Mouse (Mus musculus): Measurements from ENCODE around the gene Tusc2. TPM values are rescaled to one million over a fixed set of nuclear protein-coding genes. Genes with fewer than 3 reads are reported as not detected.

Tusc2 gene
- polyA plus RNA-seq, 1 experiment from 2014 or later: 35.9 TPM

DNA sequence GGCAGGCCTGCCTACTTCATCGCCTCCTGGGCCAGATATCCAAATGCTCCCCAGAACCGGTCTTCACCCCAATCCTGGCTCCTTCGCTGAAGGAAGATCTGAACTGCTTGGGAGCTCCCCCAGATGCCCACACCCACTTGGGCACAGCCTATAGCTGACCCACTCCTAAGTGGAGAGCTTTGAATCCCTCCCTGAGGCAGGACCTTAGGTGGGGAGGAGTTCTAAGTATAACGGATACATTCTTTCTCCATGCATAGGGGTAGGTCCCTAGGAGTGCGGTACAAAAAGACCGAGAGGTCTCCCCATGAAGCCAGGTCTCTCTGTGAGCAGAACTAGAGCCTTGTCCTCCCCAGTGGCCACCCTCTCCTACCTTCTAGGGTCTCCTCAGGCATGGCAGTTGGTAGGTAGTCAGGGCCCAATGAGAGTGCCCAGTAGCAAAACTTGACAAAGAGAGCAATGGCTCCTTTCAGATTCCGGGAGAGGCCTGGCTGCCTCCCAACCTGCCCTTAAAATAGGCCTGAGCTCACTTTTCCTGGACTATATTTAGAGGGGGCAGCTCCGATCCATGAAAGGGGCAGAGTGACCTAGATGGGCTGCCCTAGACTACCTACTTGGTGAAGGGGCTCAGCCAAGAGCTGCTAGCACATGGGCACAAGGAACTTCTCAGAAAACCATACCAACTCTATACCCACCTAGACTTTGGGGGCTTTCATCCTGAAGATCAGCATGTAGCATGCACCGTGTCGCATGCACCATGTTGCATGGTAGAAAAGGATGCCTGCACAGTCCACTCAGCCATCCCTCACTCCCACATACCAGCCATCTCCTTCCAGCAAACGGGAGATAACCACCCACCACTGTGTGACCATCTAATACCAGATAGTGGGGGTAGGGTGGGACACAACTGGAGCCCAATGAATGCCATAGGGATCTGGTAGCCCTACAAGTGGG, 33.8 kb downstream of the Tusc2 start:
- no peak overlapping the region for H3K9ac ChIP-seq
- H3K4me2 ChIP-seq: no peak overlapping the region
- no peak overlapping the region for H3K27ac ChIP-seq
- no peaks in the 10 kb centered on the region for H3K27me3 ChIP-seq
- whole genome bisulfite sequencing: 91% methylated on average over 11 of the region's 11 CpGs
- H3K9me3 ChIP-seq: no peaks in the 10 kb centered on the region
- no peak for ATAC-seq (ENCODE audit: insufficient number of reproducible peaks, insufficient read depth, low FRiP score, low TSS enrichment, low read depth)
- no peak overlapping the region for H3K4me3 ChIP-seq
- peaks cover 6% of the 10 kb centered on the region; the same call in 1 of the 2 replicates for H3K4me1 ChIP-seq
- peaks cover 33% of the 10 kb centered on the region for H3K36me3 ChIP-seq

DNA sequence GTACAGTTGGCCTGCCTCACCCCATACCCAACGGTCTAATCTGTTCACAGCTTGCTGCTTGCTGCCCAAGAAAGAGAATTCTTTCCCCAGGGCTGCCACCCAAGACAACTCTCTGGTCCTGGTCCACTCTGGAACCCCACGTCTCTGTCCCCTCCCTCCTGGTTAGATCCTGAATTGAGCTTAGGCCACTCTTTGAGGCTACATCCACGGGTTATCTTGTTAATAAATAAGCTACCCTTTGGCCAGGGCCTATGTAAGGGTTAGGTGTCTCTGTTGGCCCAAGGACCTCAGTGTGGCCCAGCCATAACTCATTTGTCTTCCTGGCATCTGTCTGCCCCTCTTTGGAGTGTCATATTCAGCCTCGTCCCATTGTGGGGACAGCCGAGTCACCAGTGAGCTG, 35.3 kb downstream of the Tusc2 start:
- H3K9me3 ChIP-seq: no peaks in the 10 kb centered on the region
- 84% methylated on average over 5 of the region's 5 CpGs for WGBS
- H3K9ac ChIP-seq: no peak overlapping the region

DNA sequence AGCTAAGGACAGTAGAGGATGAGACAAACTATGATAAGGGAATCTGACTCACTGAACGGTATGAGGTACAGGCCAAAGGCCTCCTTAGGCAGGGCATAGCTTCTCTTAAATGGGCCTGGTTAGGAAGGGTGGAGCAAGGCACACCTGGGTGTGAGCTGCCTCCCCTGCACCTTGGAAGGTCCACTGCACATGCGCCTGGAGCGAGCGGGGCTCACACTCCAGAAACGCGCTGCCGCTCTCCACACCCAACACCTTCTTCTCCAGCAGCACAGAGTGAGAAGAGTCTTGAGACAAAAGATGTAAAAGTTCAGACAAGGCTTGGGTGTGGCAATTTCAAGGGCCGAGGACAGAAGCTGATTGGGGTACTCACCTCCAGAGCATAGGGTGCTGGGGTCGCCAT, 36.4 kb downstream of the Tusc2 start:
- ATAC-seq (ENCODE audit: insufficient number of reproducible peaks, insufficient read depth, low FRiP score, low TSS enrichment, low read depth): no peak
- Histone ChIP-seq H3K9me3 (no peaks in the 10 kb centered on the region), H3K36me3 (peaks cover 9% of the 10 kb centered on the region), H3K9ac (no peak overlapping the region), H3K4me2 (no peak overlapping the region), H3K4me1 (peaks cover 27% of the 10 kb centered on the region), H3K27ac (no peak overlapping the region), H3K4me3 (no peak overlapping the region), H3K27me3 (no peaks in the 10 kb centered on the region)
- WGBS: 89% methylated on average over 9 of the region's 9 CpGs

More for the DNA sequence above, 35.3 kb downstream of the Tusc2 start:
- H3K4me2 ChIP-seq: no peak overlapping the region
- no peak for ATAC-seq (ENCODE audit: insufficient number of reproducible peaks, insufficient read depth, low FRiP score, low TSS enrichment, low read depth)
- no peak overlapping the region for H3K27ac ChIP-seq
- peaks cover 19% of the 10 kb centered on the region for H3K36me3 ChIP-seq
- H3K4me1 ChIP-seq: peaks cover 17% of the 10 kb centered on the region
- H3K4me3 ChIP-seq: no peak overlapping the region
- H3K27me3 ChIP-seq: no peaks in the 10 kb centered on the region

DNA sequence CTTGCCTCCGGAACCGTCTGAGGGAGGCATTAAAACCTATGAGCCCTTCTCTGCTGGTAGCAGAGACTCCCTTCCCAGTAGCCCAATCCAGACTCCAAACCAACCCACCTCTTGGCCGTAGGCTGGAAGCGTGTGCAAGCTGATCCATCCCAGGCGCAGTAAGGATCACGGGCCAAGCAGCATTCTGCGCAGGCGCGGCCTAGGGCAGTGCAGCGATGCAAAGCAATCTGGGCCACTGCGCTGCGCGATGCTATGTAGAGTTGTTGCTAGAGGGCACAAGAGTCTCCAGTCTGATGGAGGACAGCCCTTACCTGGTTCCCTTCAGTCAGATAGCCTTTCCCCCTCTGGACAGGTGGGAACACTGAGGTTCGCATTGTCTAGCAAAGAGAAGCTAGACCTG, 36.8 kb downstream of the Tusc2 start:
- no peak for ATAC-seq (ENCODE audit: insufficient number of reproducible peaks, insufficient read depth, low FRiP score, low TSS enrichment, low read depth)

DNA sequence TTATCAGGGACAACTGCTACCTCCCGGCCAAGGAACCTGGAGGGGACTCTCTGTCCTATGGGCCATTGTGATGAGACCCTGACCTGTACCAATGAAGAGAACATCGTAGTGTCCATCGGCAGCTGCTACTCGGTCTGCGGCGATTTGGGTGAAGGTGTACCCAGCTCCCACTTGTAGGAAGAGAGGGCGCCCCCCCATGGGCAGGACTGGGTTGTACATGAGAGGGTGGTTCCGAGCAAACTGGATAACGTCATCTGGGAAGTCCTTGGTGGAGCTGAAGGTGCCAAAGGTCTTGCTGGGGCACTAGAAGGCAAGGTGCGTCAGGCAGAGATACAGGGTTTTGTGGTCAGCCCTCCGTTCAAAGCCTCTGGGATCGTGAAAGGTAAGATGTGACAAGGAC, 37.7 kb downstream of the Tusc2 start:
- H3K4me2 ChIP-seq: no peak overlapping the region
- no peak overlapping the region for H3K4me3 ChIP-seq
- H3K9me3 ChIP-seq: no peaks in the 10 kb centered on the region
- no peak overlapping the region for H3K27ac ChIP-seq
- peaks cover 40% of the 10 kb centered on the region for H3K4me1 ChIP-seq
- ATAC-seq (ENCODE audit: insufficient number of reproducible peaks, insufficient read depth, low FRiP score, low TSS enrichment, low read depth): no peak
- WGBS: 81% methylated on average over 12 of the region's 12 CpGs
- H3K9ac ChIP-seq: no peak overlapping the region
- H3K36me3 ChIP-seq: peaks cover 2% of the 10 kb centered on the region; the same call in 1 of the 2 replicates
- no peaks in the 10 kb centered on the region for H3K27me3 ChIP-seq

More for the DNA sequence above, 36.8 kb downstream of the Tusc2 start:
- H3K9ac ChIP-seq: no peak overlapping the region
- H3K36me3 ChIP-seq: peaks cover 5% of the 10 kb centered on the region; the same call in 1 of the 2 replicates
- H3K27me3 ChIP-seq: no peaks in the 10 kb centered on the region
- peaks cover 31% of the 10 kb centered on the region for H3K4me1 ChIP-seq
- no peak overlapping the region for H3K4me2 ChIP-seq
- no peak overlapping the region for H3K4me3 ChIP-seq
- H3K27ac ChIP-seq: no peak overlapping the region
- H3K9me3 ChIP-seq: no peaks in the 10 kb centered on the region
- WGBS: 71% methylated on average over 14 of the region's 14 CpGs

DNA sequence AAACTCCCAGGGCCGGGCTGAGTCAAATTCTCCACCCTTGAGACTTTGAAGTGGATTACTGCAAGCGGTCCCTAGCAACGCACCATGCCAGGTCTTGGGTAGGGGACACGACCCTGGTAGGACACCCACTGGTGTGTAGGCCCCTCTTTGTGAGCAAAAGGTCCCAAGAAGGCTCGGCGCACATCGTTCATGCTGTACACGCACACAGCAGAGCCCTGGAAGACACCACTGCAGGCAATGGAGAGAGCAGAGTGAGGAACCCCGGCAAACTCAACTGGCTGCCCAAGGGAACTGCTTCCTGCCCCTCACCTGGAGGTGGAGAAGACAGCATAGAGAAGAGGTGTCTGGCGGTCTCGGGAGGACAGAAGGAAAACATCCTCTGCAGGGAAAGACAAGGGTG, 38.2 kb downstream of the Tusc2 start:
- H3K9me3 ChIP-seq: no peaks in the 10 kb centered on the region

DNA sequence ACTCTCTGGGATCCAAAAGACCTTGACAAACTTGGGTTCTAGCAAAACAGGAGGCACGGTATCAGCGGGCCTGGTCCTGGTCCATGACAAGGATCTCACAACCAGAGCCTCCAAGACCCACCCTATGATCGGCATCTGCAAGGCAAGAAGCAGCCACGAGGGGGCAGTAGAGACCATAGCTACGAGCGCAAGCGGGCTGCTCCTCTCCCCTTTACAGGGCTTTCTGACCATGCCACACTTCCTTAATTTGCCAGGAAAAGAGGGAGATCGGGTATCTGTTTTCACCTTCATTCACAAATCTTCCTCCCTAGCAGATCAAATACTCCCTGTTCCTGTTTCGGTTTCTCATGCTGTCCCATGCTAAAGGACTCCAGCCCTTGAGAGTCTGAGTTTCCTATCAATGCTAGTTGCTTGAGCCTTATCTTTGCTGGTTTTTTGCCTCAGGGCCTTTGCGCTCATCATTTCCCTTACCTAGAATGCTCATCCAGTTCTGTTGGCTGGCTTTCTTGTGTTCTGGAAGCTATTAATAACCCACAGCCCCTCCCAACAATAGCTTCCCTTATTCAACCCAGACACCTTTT, 39.1 kb downstream of the Tusc2 start:
- Histone ChIP-seq H3K9ac (peak overlapping the region; percentile 22; the same call in 1 of the 2 replicates), H3K9me3 (no peaks in the 10 kb centered on the region), H3K27me3 (no peaks in the 10 kb centered on the region), H3K36me3 (peaks cover 2% of the 10 kb centered on the region; the same call in 1 of the 2 replicates), H3K4me2 (peak overlapping the region; percentile 33), H3K4me3 (no peak overlapping the region), H3K27ac (peak overlapping the region; percentile 64; the same call in 1 of the 2 replicates), H3K4me1 (peaks cover 54% of the 10 kb centered on the region)
- WGBS: 7% methylated on average over 10 of the region's 10 CpGs
- no peak for ATAC-seq (ENCODE audit: insufficient number of reproducible peaks, insufficient read depth, low FRiP score, low TSS enrichment, low read depth)

More for the DNA sequence above, 38.2 kb downstream of the Tusc2 start:
- 87% methylated on average over 11 of the region's 11 CpGs for WGBS
- Histone ChIP-seq H3K9ac (no peak overlapping the region), H3K27ac (no peak overlapping the region), H3K4me2 (no peak overlapping the region), H3K27me3 (no peaks in the 10 kb centered on the region), H3K4me1 (peaks cover 45% of the 10 kb centered on the region), H3K36me3 (peaks cover 2% of the 10 kb centered on the region; the same call in 1 of the 2 replicates), H3K4me3 (no peak overlapping the region)
- ATAC-seq (ENCODE audit: insufficient number of reproducible peaks, insufficient read depth, low FRiP score, low TSS enrichment, low read depth): no peak

DNA sequence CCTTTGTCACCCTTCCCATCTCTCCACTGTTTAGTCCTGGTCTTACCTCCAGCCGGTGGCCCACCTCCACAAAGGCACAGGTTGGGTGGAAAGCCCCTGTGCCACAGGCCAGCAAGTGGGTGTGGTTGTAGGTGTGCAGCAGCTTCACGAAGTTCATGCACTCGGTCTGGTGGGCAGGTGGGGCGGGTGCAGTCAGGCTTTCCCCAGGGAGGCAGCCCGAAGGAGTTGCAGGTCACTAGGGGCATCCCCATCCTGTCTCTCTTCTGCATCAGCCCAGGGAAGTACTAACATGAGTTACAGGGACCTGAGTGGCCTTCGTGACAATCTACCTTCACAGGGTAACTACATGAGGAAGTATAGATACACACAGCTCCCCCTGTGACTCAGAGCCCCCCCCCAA, 40.2 kb downstream of the Tusc2 start:
- H3K36me3 ChIP-seq: peaks cover 2% of the 10 kb centered on the region; the same call in 1 of the 2 replicates
- no peaks in the 10 kb centered on the region for H3K27me3 ChIP-seq
- no peak overlapping the region for H3K4me2 ChIP-seq
- WGBS: 88% methylated on average over 6 of the region's 6 CpGs
- peaks cover 65% of the 10 kb centered on the region for H3K4me1 ChIP-seq
- no peak overlapping the region for H3K9ac ChIP-seq
- ATAC-seq (ENCODE audit: insufficient number of reproducible peaks, insufficient read depth, low FRiP score, low TSS enrichment, low read depth): no peak
- H3K4me3 ChIP-seq: no peak overlapping the region
- no peak overlapping the region; the same call in 1 of the 2 replicates for H3K27ac ChIP-seq
- no peaks in the 10 kb centered on the region for H3K9me3 ChIP-seq

DNA sequence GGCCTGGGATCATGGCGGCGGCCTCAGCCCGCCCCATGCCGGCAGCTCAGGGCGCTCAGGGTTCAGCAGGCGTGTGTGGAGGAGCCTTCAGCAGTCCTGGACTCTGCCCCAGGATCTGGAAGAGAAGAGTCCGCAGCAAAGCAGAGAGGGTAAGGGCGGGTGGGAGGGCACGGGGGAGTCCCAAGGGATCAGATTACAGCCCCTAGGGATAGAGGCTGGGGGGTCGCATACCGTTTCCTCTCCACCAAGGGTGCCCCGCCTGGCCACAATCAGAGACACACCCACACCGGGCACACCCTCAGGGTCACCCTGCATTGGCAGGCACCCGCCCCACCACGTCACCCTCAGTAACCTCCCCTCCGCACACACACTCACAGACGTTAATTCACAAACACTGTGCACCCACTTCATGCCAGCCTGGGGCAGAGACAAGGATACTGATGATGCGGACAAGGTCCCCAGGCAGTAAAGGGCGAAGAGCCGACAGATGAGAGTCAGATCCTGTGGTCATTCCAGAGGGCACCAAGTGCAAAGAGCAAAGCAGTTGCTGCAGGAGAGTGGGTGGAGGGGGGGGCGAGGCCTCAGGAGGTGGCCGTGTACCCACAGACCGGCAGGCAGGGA, 42.1 kb downstream of the Tusc2 start:
- Histone ChIP-seq H3K9ac (peak overlapping the region; percentile 63; the same call in 1 of the 2 replicates), H3K9me3 (no peaks in the 10 kb centered on the region), H3K4me1 (peaks cover 75% of the 10 kb centered on the region), H3K36me3 (no peaks in the 10 kb centered on the region), H3K4me3 (peak overlapping the region; percentile 26), H3K27ac (peak overlapping the region; percentile 57; the same call in 1 of the 2 replicates), H3K27me3 (no peaks in the 10 kb centered on the region), H3K4me2 (peak overlapping the region; percentile 54)
- ATAC-seq (ENCODE audit: insufficient number of reproducible peaks, insufficient read depth, low FRiP score, low TSS enrichment, low read depth): 0 out of 2 replicates have a peak, but pooled peaks have one; percentile 9
- 25% methylated on average over 23 of the region's 23 CpGs for WGBS

DNA sequence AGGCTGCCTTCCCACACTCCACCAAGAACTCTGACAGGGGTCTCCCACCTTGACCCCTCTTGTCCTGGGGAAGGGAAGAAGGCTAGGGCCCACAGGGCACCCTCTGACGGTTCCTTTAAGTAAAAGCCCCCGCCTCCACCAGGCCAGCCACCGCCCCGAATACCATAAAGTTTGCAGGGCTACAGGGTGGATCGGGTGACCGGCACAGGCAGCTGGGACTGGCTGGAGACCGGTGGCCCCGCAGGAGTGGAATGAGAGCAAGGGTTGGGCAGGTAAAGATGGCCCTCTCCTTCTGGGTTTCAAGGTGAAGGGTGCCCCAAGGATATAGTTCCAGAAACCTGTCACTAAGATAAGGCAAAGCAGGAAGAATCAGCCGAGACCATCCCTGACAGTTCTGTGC, 43.5 kb downstream of the Tusc2 start:
- WGBS: 6% methylated on average over 9 of the region's 9 CpGs
- H3K36me3 ChIP-seq: no peaks in the 10 kb centered on the region
- H3K4me3 ChIP-seq: peak overlapping the region; percentile 17; the same call in 1 of the 2 replicates
- H3K4me2 ChIP-seq: peak overlapping the region; percentile 34
- peak overlapping the region; percentile 44; the same call in 1 of the 2 replicates for H3K9ac ChIP-seq
- ATAC-seq (ENCODE audit: insufficient number of reproducible peaks, insufficient read depth, low FRiP score, low TSS enrichment, low read depth): no peak
- H3K27me3 ChIP-seq: no peaks in the 10 kb centered on the region
- 0 out of 2 replicates have a peak overlapping the region, but pooled peaks have one; percentile 33 for H3K27ac ChIP-seq
- no peaks in the 10 kb centered on the region for H3K9me3 ChIP-seq
- peaks cover 81% of the 10 kb centered on the region for H3K4me1 ChIP-seq

DNA sequence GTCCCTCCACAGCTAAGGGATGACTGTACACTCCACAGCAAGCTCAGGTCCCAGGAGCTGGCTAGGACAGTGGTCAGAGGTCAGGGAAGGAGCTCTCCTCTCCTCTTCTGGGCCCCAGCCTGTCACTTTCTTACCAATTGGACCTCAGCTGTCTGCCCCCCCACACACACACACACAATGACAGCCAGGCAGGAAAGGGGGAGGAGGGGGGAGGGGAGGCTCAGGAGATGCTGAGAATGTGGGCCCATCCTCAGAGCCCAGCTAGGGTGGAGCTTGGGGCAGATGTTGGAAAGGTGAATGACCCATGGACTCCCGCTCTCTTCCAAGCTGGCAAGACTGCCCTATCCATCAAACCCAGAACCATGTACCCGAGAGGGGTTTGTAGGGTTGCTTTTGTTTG, 44.0 kb downstream of the Tusc2 start:
- ATAC-seq (ENCODE audit: insufficient number of reproducible peaks, insufficient read depth, low FRiP score, low TSS enrichment, low read depth): no peak
- H3K9ac ChIP-seq: peak overlapping the region; percentile 44; the same call in 1 of the 2 replicates
- 77% methylated on average over 2 of the region's 2 CpGs for whole genome bisulfite sequencing
- peak overlapping the region; percentile 17; the same call in 1 of the 2 replicates for H3K4me3 ChIP-seq
- H3K27me3 ChIP-seq: no peaks in the 10 kb centered on the region
- H3K36me3 ChIP-seq: no peaks in the 10 kb centered on the region
- peaks cover 86% of the 10 kb centered on the region for H3K4me1 ChIP-seq
- no peaks in the 10 kb centered on the region for H3K9me3 ChIP-seq
- 0 out of 2 replicates have a peak overlapping the region, but pooled peaks have one; percentile 33 for H3K27ac ChIP-seq
- peak overlapping the region; percentile 34 for H3K4me2 ChIP-seq
